Mouse (Mus musculus) lung, adult 2 months (tissue): ENCODE measurements around the gene Cbx1.

Source experiments
- CTCF ChIP-seq: fragments of 200-500 bp; IDR thresholded peaks from 2 replicates; pipeline ENCODE4 v1.5.1; 2011; ENCODE audit warnings: mild to moderate bottlenecking, low read length, control low read depth; ENCODE audit not compliant: insufficient read depth
- POLR2A ChIP-seq: fragments of 200-500 bp; IDR thresholded peaks from 2 replicates; pipeline ENCODE4 v1.6.1; 2011; ENCODE audit warnings: low read depth, mild to moderate bottlenecking, control low read depth, low read length, borderline replicate concordance; ENCODE audit errors: extremely low read depth

- TF ChIP-seq CTCF (no peak), POLR2A (no peak)
Observed at GRCm38 (mm10) chr11:96766555-96766954, 22.4 kb upstream of the Cbx1 start.
